Mouse (Mus musculus) megakaryocyte, embryonic 14.5 days (primary cell): ENCODE measurements around the gene Cpt1b. TPM values are rescaled to one million over a fixed set of nuclear protein-coding genes. Genes with fewer than 3 reads are reported as not detected.

Experiments
- H3K27me3 ChIP-seq: replicated peaks from 2 replicates; pipeline ENCODE3; 2012; ENCODE audit warnings: inconsistent platforms
- H3K36me3 ChIP-seq: replicated peaks from 2 replicates; pipeline ENCODE3; 2012; ENCODE audit warnings: low read length, inconsistent platforms, mixed read lengths
- H3K4me1 ChIP-seq: 2 replicates; pipeline ENCODE4 v1.6.1; 2012; ENCODE audit warnings: inconsistent platforms
- H3K4me3 ChIP-seq: replicated peaks from 2 replicates; pipeline ENCODE3; 2012; ENCODE audit warnings: moderate library complexity, mild to moderate bottlenecking, inconsistent platforms
- H3K9me3 ChIP-seq: 2 replicates; pipeline ENCODE4 v1.6.1; 2012; ENCODE audit warnings: inconsistent platforms
- FLI1 ChIP-seq: IDR thresholded peaks from 2 replicates; pipeline ENCODE4 v1.6.1; 2012; ENCODE audit warnings: low read length, inconsistent platforms, mixed read lengths
- GATA1 ChIP-seq: IDR thresholded peaks from 3 replicates; pipeline ENCODE4 v1.6.1; 2012; ENCODE audit warnings: mixed read lengths, low read length, inconsistent platforms, borderline replicate concordance
- polyA plus RNA-seq: library from polyadenylated mRNA; stranded (reverse); fragments of >175 nt; gene quantifications from 2 replicates; pipeline ENCODE4 v1.2.3, GENCODE M21; 2012; ENCODE audit warnings: low replicate concordance; ENCODE audit not compliant: insufficient read depth

The Cpt1b gene
- polyA plus RNA-seq, result 0.31 TPM in 1 of 2 replicates, not detected in the other

DNA sequence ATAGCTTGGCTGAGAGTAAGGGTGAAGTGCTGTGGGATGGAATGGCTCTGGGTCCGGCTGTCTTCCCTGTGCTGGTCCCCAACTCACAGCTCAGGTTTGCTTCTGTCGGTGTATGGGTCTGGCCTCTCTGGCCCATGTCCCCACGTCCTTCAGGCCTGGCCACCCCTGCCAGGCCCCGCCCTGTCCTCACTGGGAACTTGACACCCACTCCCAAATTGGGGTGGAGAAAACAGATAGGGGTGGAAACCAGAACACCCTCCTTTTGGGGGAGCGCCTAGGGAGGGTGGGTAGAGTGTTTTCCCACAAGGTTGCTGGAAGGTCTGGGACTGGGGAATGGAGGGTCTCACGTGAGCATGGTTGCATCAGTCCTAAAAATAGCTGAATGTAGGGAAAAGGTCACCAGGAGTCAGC lies at the start of gene Cpt1b:
Gene Cpt1b (minus strand): TSS at position 153 of the 411 bp plus-strand sequence.
- no peaks in the 10 kb centered on the region for H3K27me3 ChIP-seq
- no peak within 1 kb of the TSS for H3K4me3 ChIP-seq

DNA sequence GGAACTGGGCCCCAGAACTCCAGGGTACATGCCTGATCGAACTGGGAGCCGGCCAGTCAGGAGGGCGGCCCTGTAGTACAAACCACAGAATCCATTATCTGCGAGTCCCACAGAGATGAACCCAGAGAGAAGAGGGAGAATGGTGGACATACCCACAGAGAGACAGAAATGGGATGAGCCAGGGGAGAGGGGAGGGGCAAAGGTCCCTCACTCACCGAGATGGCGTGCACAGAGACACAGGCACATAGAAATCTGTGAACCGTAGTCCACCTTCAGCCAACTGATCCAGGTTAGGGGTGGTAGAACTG lies 49.6 kb upstream of the Cpt1b start:
- peak overlapping the region; percentile 99 for H3K4me3 ChIP-seq
- H3K36me3 ChIP-seq, result peaks cover 46% of the 10 kb centered on the region
- H3K4me1 ChIP-seq, result peaks cover 51% of the 10 kb centered on the region
- TF ChIP-seq FLI1 (no peak), GATA1 (no peak)
- no peaks in the 10 kb centered on the region for H3K27me3 ChIP-seq
- no peaks in the 10 kb centered on the region for H3K9me3 ChIP-seq

More for the DNA sequence above, at the start of gene Cpt1b:
- Histone ChIP-seq H3K9me3 (no peaks in the 10 kb centered on the region), H3K4me1 (peaks cover 20% of the 10 kb centered on the region), H3K36me3 (peaks cover 68% of the 10 kb centered on the region)
- no peak for TF ChIP-seq GATA1
- TF ChIP-seq FLI1, result no peak

- Histone ChIP-seq H3K9me3 (no peaks in the 10 kb centered on the region), H3K27me3 (no peaks in the 10 kb centered on the region), H3K4me1 (peaks cover 47% of the 10 kb centered on the region), H3K36me3 (peaks cover 42% of the 10 kb centered on the region), H3K4me3 (peak overlapping the region; percentile 99)
- no peak for TF ChIP-seq GATA1
- no peak for TF ChIP-seq FLI1
Observed at GRCm38 (mm10) chr15:89474596-89475292, 49.1 kb upstream of the Cpt1b start.

- peaks cover 46% of the 10 kb centered on the region for H3K4me1 ChIP-seq
- H3K36me3 ChIP-seq, result peaks cover 36% of the 10 kb centered on the region
- TF ChIP-seq FLI1 (no peak), GATA1 (no peak)
- no peaks in the 10 kb centered on the region for H3K9me3 ChIP-seq
- peak overlapping the region; percentile 44 for H3K4me3 ChIP-seq
- H3K27me3 ChIP-seq, result no peaks in the 10 kb centered on the region
Observed at GRCm38 (mm10) chr15:89473921-89474320, 48.3 kb upstream of the Cpt1b start.

DNA sequence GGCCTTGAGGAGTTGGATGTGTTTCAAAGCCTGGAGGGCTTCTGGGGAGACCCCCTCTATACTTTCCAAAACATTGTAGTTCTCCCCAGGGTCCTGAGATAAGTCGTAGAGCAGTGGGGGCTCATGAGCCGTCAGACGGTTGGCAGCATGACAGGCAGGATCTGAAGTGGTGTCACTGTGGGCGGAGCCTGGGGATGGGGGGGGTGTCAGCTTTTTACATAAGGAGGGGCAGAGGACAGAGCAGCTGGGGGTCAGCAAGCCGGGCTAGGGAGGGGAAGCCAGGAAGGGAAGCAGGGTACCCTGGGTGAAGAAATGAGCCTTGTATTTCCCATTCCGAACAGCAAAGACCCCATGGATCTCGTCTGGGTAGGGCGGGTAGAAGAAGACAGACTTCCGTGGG lies 47.7 kb upstream of the Cpt1b start:
- peaks cover 32% of the 10 kb centered on the region for H3K36me3 ChIP-seq
- peaks cover 41% of the 10 kb centered on the region for H3K4me1 ChIP-seq
- no peaks in the 10 kb centered on the region for H3K9me3 ChIP-seq
- no peaks in the 10 kb centered on the region for H3K27me3 ChIP-seq
- no peak overlapping the region for H3K4me3 ChIP-seq
- TF ChIP-seq FLI1 (no peak), GATA1 (no peak)

DNA sequence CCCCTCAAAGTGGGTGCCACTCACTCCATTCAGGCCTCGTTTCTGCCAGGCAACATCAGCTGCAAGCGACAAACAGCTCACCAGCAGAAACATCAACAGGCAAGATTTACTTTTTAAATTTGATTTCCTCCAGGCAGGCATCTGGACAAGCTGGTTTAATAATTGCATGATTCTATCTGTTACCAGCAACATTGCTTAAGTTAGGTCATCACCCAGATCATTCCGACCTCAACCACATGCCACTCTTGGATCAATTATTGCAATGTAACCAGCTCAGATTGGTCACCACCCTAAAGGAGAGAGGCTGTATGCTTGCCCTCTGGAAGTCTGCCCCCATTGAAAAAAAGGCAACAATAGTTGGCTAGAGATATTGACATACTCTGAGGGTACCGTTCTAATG lies 45.8 kb upstream of the Cpt1b start:
- Histone ChIP-seq H3K27me3 (peaks cover 2% of the 10 kb centered on the region), H3K9me3 (no peaks in the 10 kb centered on the region), H3K4me3 (no peak overlapping the region), H3K4me1 (peaks cover 23% of the 10 kb centered on the region), H3K36me3 (peaks cover 27% of the 10 kb centered on the region)
- TF ChIP-seq FLI1, result no peak
- TF ChIP-seq GATA1, result no peak

DNA sequence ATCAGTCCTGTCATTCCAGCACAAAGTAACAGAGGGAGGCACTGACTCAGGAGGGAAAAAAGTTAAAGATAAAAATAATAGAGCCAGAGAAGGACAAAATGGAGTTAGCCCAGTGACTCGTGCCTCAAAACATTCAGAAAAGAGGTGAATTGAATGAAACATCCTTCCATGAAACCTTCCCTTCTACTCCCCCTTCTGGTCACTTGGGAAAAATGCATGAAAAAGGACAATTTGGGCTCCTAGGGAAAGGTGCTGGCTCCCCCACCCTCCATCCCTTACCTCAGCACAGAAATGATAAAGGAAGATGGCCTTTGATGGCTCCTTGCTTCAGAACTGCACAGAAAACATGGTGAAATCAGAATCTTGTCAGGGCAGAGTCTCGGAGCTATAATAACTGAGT lies 42.9 kb upstream of the Cpt1b start:
- H3K36me3 ChIP-seq, result peaks cover 11% of the 10 kb centered on the region

GRCm38 (mm10) chr15:89465052-89465451 lies 39.4 kb upstream of the Cpt1b start:
- H3K36me3 ChIP-seq, result no peaks in the 10 kb centered on the region
- peaks cover 29% of the 10 kb centered on the region for H3K27me3 ChIP-seq
- no peak overlapping the region for H3K4me3 ChIP-seq

More for the DNA sequence above, 42.9 kb upstream of the Cpt1b start:
- no peak overlapping the region for H3K4me3 ChIP-seq
- no peaks in the 10 kb centered on the region for H3K9me3 ChIP-seq
- peaks cover 2% of the 10 kb centered on the region for H3K4me1 ChIP-seq
- TF ChIP-seq FLI1 (no peak), GATA1 (no peak)
- H3K27me3 ChIP-seq, result peaks cover 5% of the 10 kb centered on the region

GRCm38 (mm10) chr15:89463334-89464235 lies 37.9 kb upstream of the Cpt1b start:
- Histone ChIP-seq H3K9me3 (no peaks in the 10 kb centered on the region), H3K4me1 (peaks cover 12% of the 10 kb centered on the region), H3K27me3 (peaks cover 41% of the 10 kb centered on the region), H3K4me3 (no peak overlapping the region), H3K36me3 (no peaks in the 10 kb centered on the region)
- TF ChIP-seq GATA1 (no peak), FLI1 (no peak)

More at GRCm38 (mm10) chr15:89465052-89465451, 39.4 kb upstream of the Cpt1b start:
- no peak for TF ChIP-seq FLI1
- TF ChIP-seq GATA1, result no peak
- H3K9me3 ChIP-seq, result no peaks in the 10 kb centered on the region
- H3K4me1 ChIP-seq, result peaks cover 6% of the 10 kb centered on the region

DNA sequence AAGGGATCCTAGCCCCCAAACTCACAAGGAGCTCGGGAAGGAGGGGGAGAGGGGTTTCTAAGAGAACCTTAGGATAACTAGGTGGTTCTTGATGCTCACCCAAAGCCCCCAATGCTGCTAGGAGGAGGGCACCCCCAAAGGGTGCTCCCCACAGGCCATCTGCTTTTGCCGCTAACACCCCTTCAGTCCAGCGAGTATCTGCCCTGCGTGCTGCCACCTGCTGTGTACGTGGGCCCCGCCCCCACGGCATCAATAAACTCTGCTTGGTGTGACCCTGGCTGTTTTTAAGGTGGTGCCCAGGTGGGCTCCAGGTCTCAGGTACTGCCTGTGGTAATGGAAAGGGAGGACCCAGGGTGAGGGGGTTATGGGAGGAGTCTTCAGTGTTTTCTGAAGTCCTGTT lies 36.5 kb upstream of the Cpt1b start:
- H3K36me3 ChIP-seq, result no peaks in the 10 kb centered on the region
- peaks cover 53% of the 10 kb centered on the region for H3K27me3 ChIP-seq
- no peaks in the 10 kb centered on the region for H3K9me3 ChIP-seq
- no peak for TF ChIP-seq GATA1
- no peak for TF ChIP-seq FLI1
- no peak overlapping the region for H3K4me3 ChIP-seq
- peaks cover 12% of the 10 kb centered on the region for H3K4me1 ChIP-seq
